Mouse (Mus musculus): ENCODE results near the gene Gm49354. TPM values are rescaled to one million over a fixed set of nuclear protein-coding genes. Genes with fewer than 3 reads are reported as not detected.

Gene Gm49354
- polyA plus RNA-seq, 1 experiment from 2014 or later, result not detected

GRCm38 (mm10) chr13:59756906-59757305 lies 25.1 kb downstream of the Gm49354 start:
- Histone ChIP-seq H3K4me2 (replicated peaks; ENCODE audit: low read depth) (no peak overlapping the region), H3K9me3 (ENCODE audit: control insufficient read depth) (no peaks in the 10 kb centered on the region), H3K27ac (ENCODE audit: low read depth, low read length) (no peak overlapping the region), H3K4me1 (replicated peaks; ENCODE audit: control insufficient read depth, insufficient read depth, low read length) (no peaks in the 10 kb centered on the region), H3K4me3 (ENCODE audit: low read depth, low read length) (no peak overlapping the region), H3K27me3 (replicated peaks; ENCODE audit: control insufficient read depth, insufficient read depth, low read length) (no peaks in the 10 kb centered on the region), H3K36me3 (ENCODE audit: control insufficient read depth, insufficient read depth) (peaks cover 52% of the 10 kb centered on the region), H3K9ac (ENCODE audit: low read depth, low read length) (no peak overlapping the region)
- no peak for ATAC-seq
- 88% methylated on average over 7 of the region's 7 CpGs for WGBS
- no peak for TF ChIP-seq CTCF (IDR thresholded peaks at IDR 0.05; ENCODE audit: low read depth)

DNA sequence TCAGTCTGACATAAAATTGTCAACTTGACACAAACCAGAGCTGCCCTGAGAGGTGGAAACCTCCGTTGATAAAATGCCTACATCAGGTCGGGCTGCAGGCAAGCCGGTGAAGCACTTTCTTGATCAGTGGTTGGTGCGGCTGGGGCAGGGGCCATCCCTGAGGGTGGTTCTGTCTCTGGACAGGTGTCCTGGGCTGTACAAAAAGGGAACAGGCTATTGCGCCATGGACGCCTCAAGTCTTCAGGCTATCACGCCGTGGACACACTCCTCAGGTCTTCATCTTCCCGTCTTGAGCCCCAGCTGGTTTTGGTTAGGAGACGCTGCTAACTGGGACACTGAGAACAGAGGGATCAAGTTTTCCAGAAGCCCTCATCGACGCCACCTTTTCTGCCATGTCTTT lies 31.7 kb downstream of the Gm49354 start:
- no peak for TF ChIP-seq CTCF (IDR thresholded peaks at IDR 0.05; ENCODE audit: low read depth)
- Histone ChIP-seq H3K4me3 (ENCODE audit: low read depth, low read length) (no peak overlapping the region), H3K27me3 (replicated peaks; ENCODE audit: control insufficient read depth, insufficient read depth, low read length) (no peaks in the 10 kb centered on the region), H3K4me2 (replicated peaks; ENCODE audit: low read depth) (no peak overlapping the region), H3K9ac (ENCODE audit: low read depth, low read length) (no peak overlapping the region), H3K4me1 (replicated peaks; ENCODE audit: control insufficient read depth, insufficient read depth, low read length) (no peaks in the 10 kb centered on the region), H3K27ac (ENCODE audit: low read depth, low read length) (no peak overlapping the region), H3K36me3 (ENCODE audit: control insufficient read depth, insufficient read depth) (peaks cover 14% of the 10 kb centered on the region; the same call in 1 of the 2 replicates), H3K9me3 (ENCODE audit: control insufficient read depth) (no peaks in the 10 kb centered on the region)
- ATAC-seq, result no peak
- WGBS, result 73% methylated on average over 12 of the region's 12 CpGs

GRCm38 (mm10) chr13:59746711-59747110 lies 35.3 kb downstream of the Gm49354 start, which contains the start of gene 1700014D04Rik:
TSS of gene 1700014D04Rik (minus strand) at chr13:59746752.
- Histone ChIP-seq H3K36me3 (ENCODE audit: control insufficient read depth, insufficient read depth) (no peaks in the 10 kb centered on the region), H3K27me3 (replicated peaks; ENCODE audit: control insufficient read depth, insufficient read depth, low read length) (no peaks in the 10 kb centered on the region), H3K9me3 (ENCODE audit: control insufficient read depth) (no peaks in the 10 kb centered on the region), H3K4me1 (replicated peaks; ENCODE audit: control insufficient read depth, insufficient read depth, low read length) (no peaks in the 10 kb centered on the region), H3K4me3 (ENCODE audit: low read depth, low read length) (no peak within 1 kb of the TSS), H3K4me2 (replicated peaks; ENCODE audit: low read depth) (no peak within 1 kb of the TSS), H3K27ac (ENCODE audit: low read depth, low read length) (no peak within 1 kb of the TSS), H3K9ac (ENCODE audit: low read depth, low read length) (no peak within 1 kb of the TSS)
- ATAC-seq, result no peak
- 84% methylated on average over 9 of the region's 9 CpGs for WGBS
- no peak for TF ChIP-seq CTCF (IDR thresholded peaks at IDR 0.05; ENCODE audit: low read depth)

GRCm38 (mm10) chr13:59746164-59746563 lies 35.9 kb downstream of the Gm49354 start:
- Histone ChIP-seq H3K4me2 (replicated peaks; ENCODE audit: low read depth) (no peak overlapping the region), H3K4me3 (ENCODE audit: low read depth, low read length) (no peak overlapping the region), H3K4me1 (replicated peaks; ENCODE audit: control insufficient read depth, insufficient read depth, low read length) (no peaks in the 10 kb centered on the region), H3K9me3 (ENCODE audit: control insufficient read depth) (no peaks in the 10 kb centered on the region), H3K9ac (ENCODE audit: low read depth, low read length) (no peak overlapping the region), H3K27ac (ENCODE audit: low read depth, low read length) (no peak overlapping the region), H3K36me3 (ENCODE audit: control insufficient read depth, insufficient read depth) (no peaks in the 10 kb centered on the region), H3K27me3 (replicated peaks; ENCODE audit: control insufficient read depth, insufficient read depth, low read length) (no peaks in the 10 kb centered on the region)
- 64% methylated on average over 6 of the region's 6 CpGs for WGBS
- no peak for TF ChIP-seq CTCF (IDR thresholded peaks at IDR 0.05; ENCODE audit: low read depth)
- ATAC-seq, result no peak

DNA sequence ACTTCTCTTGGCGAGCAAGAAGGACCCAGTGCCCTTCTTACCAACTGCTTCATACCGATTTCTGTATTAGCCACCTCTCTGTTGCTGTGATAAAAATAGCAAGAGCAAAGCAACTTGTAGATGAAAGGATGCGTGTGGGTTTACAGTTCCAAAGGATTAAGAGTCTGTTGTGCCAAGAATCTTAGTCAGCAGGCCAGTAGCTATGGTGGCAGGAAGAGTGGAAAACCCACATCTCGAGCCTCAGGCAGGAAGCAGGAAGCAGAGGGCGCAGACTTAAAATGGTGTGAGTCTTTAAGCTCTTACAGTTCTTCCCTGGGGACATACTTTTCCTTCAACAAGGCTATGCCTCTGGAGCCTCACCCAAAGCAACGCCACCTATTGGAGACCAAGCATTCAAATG lies 36.6 kb downstream of the Gm49354 start:
- H3K9me3 ChIP-seq (ENCODE audit: control insufficient read depth), result no peaks in the 10 kb centered on the region
- H3K27ac ChIP-seq (ENCODE audit: low read depth, low read length), result no peak overlapping the region
- TF ChIP-seq CTCF (IDR thresholded peaks at IDR 0.05; ENCODE audit: low read depth), result no peak
- no peaks in the 10 kb centered on the region for H3K36me3 ChIP-seq (ENCODE audit: control insufficient read depth, insufficient read depth)
- ATAC-seq, result no peak
- H3K9ac ChIP-seq (ENCODE audit: low read depth, low read length), result no peak overlapping the region
- H3K4me1 ChIP-seq (replicated peaks; ENCODE audit: control insufficient read depth, insufficient read depth, low read length), result no peaks in the 10 kb centered on the region
- H3K27me3 ChIP-seq (replicated peaks; ENCODE audit: control insufficient read depth, insufficient read depth, low read length), result no peaks in the 10 kb centered on the region
- WGBS, result 77% methylated on average over 6 of the region's 6 CpGs
- no peak overlapping the region for H3K4me3 ChIP-seq (ENCODE audit: low read depth, low read length)
- no peak overlapping the region for H3K4me2 ChIP-seq (replicated peaks; ENCODE audit: low read depth)

GRCm38 (mm10) chr13:59741697-59742096 lies 40.3 kb downstream of the Gm49354 start:
- H3K4me1 ChIP-seq (replicated peaks; ENCODE audit: control insufficient read depth, insufficient read depth, low read length), result no peaks in the 10 kb centered on the region
- whole genome bisulfite sequencing, result 66% methylated on average over 10 of the region's 10 CpGs
- H3K27ac ChIP-seq (ENCODE audit: low read depth, low read length), result no peak overlapping the region
- no peak for ATAC-seq
- TF ChIP-seq CTCF (IDR thresholded peaks at IDR 0.05; ENCODE audit: low read depth), result peak; percentile 53
- H3K9ac ChIP-seq (ENCODE audit: low read depth, low read length), result no peak overlapping the region
- no peak overlapping the region for H3K4me3 ChIP-seq (ENCODE audit: low read depth, low read length)
- H3K27me3 ChIP-seq (replicated peaks; ENCODE audit: control insufficient read depth, insufficient read depth, low read length), result no peaks in the 10 kb centered on the region
- no peaks in the 10 kb centered on the region for H3K36me3 ChIP-seq (ENCODE audit: control insufficient read depth, insufficient read depth)
- no peaks in the 10 kb centered on the region for H3K9me3 ChIP-seq (ENCODE audit: control insufficient read depth)
- H3K4me2 ChIP-seq (replicated peaks; ENCODE audit: low read depth), result no peak overlapping the region

- TF ChIP-seq CTCF (IDR thresholded peaks at IDR 0.05; ENCODE audit: low read depth), result no peak
- Histone ChIP-seq H3K27ac (ENCODE audit: low read depth, low read length) (no peak overlapping the region), H3K4me1 (replicated peaks; ENCODE audit: control insufficient read depth, insufficient read depth, low read length) (no peaks in the 10 kb centered on the region), H3K4me2 (replicated peaks; ENCODE audit: low read depth) (no peak overlapping the region), H3K36me3 (ENCODE audit: control insufficient read depth, insufficient read depth) (no peaks in the 10 kb centered on the region), H3K9ac (ENCODE audit: low read depth, low read length) (no peak overlapping the region), H3K4me3 (ENCODE audit: low read depth, low read length) (no peak overlapping the region), H3K9me3 (ENCODE audit: control insufficient read depth) (no peaks in the 10 kb centered on the region), H3K27me3 (replicated peaks; ENCODE audit: control insufficient read depth, insufficient read depth, low read length) (no peaks in the 10 kb centered on the region)
- WGBS, result 76% methylated on average over 11 of the region's 11 CpGs
- ATAC-seq, result no peak
Observed at GRCm38 (mm10) chr13:59741096-59741495, 40.9 kb downstream of the Gm49354 start.
